Mouse (Mus musculus) CH12.LX (cell line): ENCODE results near the gene Ces2f. TPM values are rescaled to one million over a fixed set of nuclear protein-coding genes. Genes with fewer than 3 reads are reported as not detected.
"Not testable (repeated sequence)": the region's sequence is repeated elsewhere in the genome, so short reads cannot be mapped to it uniquely, and the experiment has no call there.

Experiments used
- DNase-seq: peaks from one replicate; pipeline ENCODE4 v3.0.0-alpha.2; 2013; ENCODE audit errors: extremely low read depth
- H3K27ac ChIP-seq: 2 replicates; pipeline ENCODE4 v1.5.1; 2012; ENCODE audit warnings: low read depth, mild to moderate bottlenecking, control low read depth, moderate library complexity; ENCODE audit not compliant: insufficient read depth
- H3K27me3 ChIP-seq: replicated peaks from 2 replicates; pipeline ENCODE3; 2012; ENCODE audit warnings: inconsistent platforms
- H3K36me3 ChIP-seq, 2 experiments: replicated peaks in 1 of 2; 2 replicates each; pipeline versions ENCODE3 to v1.6.1; 2012; ENCODE audit warnings: inconsistent platforms in 1 of 2, low read length in 1 of 2, mild to moderate bottlenecking in 1 of 2, mixed read lengths in 1 of 2, moderate library complexity in 1 of 2; ENCODE audit not compliant: control insufficient read depth in 1 of 2, insufficient read depth in 1 of 2
- H3K4me1 ChIP-seq, 2 experiments: 2 replicates each; pipeline ENCODE4 v1.6.1; 2012; ENCODE audit warnings: inconsistent platforms in 1 of 2, moderate library complexity in 1 of 2; ENCODE audit not compliant: insufficient read depth in 2 of 2, control insufficient read depth in 1 of 2
- H3K4me2 ChIP-seq: 2 replicates; pipeline ENCODE4 v1.6.1; 2012; ENCODE audit warnings: low read depth, mild to moderate bottlenecking, control low read depth; ENCODE audit not compliant: poor library complexity, insufficient read depth, severe bottlenecking
- H3K4me3 ChIP-seq, 3 experiments: fragments of 150-350 bp in 1 of 3; sonication (generic) in 1 of 3; replicated peaks in 1 of 3; 2 replicates each; pipeline versions ENCODE3 to v1.5.1; 2011 to 2012; ENCODE audit warnings: low read depth in 2 of 3, low read length in 2 of 3, mild to moderate bottlenecking in 2 of 3, moderate library complexity in 2 of 3, control low read depth in 1 of 3, improper control_type of control experiment in 1 of 3, inconsistent platforms in 1 of 3, mixed read lengths in 1 of 3; ENCODE audit not compliant: poor library complexity in 1 of 3
- H3K79me2 ChIP-seq: replicated peaks from 2 replicates; pipeline ENCODE4 v1.6.1; 2012; ENCODE audit warnings: mild to moderate bottlenecking, moderate library complexity; ENCODE audit not compliant: control insufficient read depth, poor library complexity, insufficient read depth, severe bottlenecking; ENCODE audit errors: extremely low read depth
- H3K9ac ChIP-seq: 2 replicates; pipeline ENCODE4 v1.6.1; 2012; ENCODE audit warnings: low read depth, mild to moderate bottlenecking, control low read depth, moderate library complexity; ENCODE audit not compliant: insufficient read depth
- H3K9me3 ChIP-seq: replicated peaks from 2 replicates; pipeline ENCODE3; 2012; ENCODE audit warnings: low read length, inconsistent platforms, mixed read lengths
- CHD1 ChIP-seq: IDR thresholded peaks from 2 replicates; pipeline ENCODE4 v1.6.1; 2012; ENCODE audit warnings: low read depth, low read length, improper control_type of control experiment, inconsistent platforms
- E2F4 ChIP-seq: IDR thresholded peaks from 2 replicates; pipeline ENCODE4 v1.6.1; 2011; ENCODE audit warnings: low read depth, low read length, improper control_type of control experiment; ENCODE audit not compliant: insufficient replicate concordance
- ELF1 ChIP-seq: IDR thresholded peaks from 2 replicates; pipeline ENCODE4 v1.6.1; 2014; ENCODE audit warnings: low read depth, mild to moderate bottlenecking, inconsistent platforms, low read length, improper control_type of control experiment
- KAT2A ChIP-seq: IDR thresholded peaks from 2 replicates; pipeline ENCODE4 v1.6.1; 2012; ENCODE audit warnings: low read length, improper control_type of control experiment, inconsistent platforms; ENCODE audit not compliant: insufficient replicate concordance
- SMC3 ChIP-seq: IDR thresholded peaks from 2 replicates; pipeline ENCODE4 v1.6.1; 2011; ENCODE audit warnings: low read depth, low read length, improper control_type of control experiment
- dilution Hi-C: fragments of 300-500 bp; cut with MboI; formaldehyde crosslinking; loops from 2 replicates; pipeline ENCODE4 v1.14.3; 2020; ENCODE audit warnings: low sequenced_read_pairs; ENCODE audit not compliant: extremely low pct_unique_long_range_greater_than_20kb, extremely low pct_ligation_motif_present
- in situ Hi-C: fragments of 300-500 bp; cut with MboI; formaldehyde crosslinking; loops from 3 replicates; pipeline ENCODE4 v1.14.3; 2019; ENCODE audit warnings: low sequenced_read_pairs, low pct_ligation_motif_present, low pct_unique_long_range_greater_than_20kb, mixed read lengths
- polyA plus RNA-seq: library from polyadenylated mRNA; unstranded; fragments of >175 nt; gene quantifications from 2 replicates; pipeline ENCODE4 v1.2.1, GENCODE M21; 2012; ENCODE audit warnings: low read depth; ENCODE audit not compliant: insufficient read length
- total RNA-seq, 2 experiments: library from RNA; depleted of rRNA; stranded (reverse); fragments of 300-350 nt in 1 of 2; fragments of >200 nt in 1 of 2; gene quantifications; 2 replicates each; pipeline ENCODE4 v1.2.3; 2012 to 2014

Ces2f gene
- total and polyA plus RNA-seq, 3 experiments = 0.04 TPM; not detected in 2

- in situ Hi-C loops = loop anchor here (25.0 kb wide), 1 partner anchor 145 kb away; no protein-coding TSS in a partner anchor
These were observed 40.0 kb upstream of the Ces2f start for GRCm38 (mm10) chr8:104907111-104907510.

DNA sequence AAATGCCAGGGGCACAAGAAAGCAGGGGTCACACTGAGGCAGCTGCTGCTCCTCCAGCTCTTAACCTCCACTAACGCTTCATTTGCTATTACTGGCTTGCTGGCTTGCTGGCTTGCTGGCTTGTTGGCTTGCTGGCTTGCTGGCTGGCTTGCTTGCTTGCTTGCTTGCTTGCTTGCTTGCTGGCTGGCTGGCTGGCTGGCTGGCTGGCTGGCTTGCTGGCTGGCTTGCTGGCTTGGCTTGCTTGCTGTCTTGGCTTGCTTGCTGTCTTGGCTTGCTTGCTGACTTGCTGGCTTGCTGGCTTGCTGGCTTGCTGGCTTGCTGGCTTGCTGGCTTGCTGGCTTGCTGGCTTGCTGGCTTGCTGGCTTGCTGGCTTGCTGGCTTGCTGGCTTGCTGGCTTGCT lies 38.1 kb upstream of the Ces2f start:
- H3K9ac ChIP-seq, H3K4me1 ChIP-seq, H3K27ac ChIP-seq, H3K79me2 ChIP-seq, H3K9me3 ChIP-seq, dilution Hi-C loops, H3K4me3 ChIP-seq, H3K27me3 ChIP-seq, H3K36me3 ChIP-seq, H3K4me2 ChIP-seq, DNase-seq: not testable (repeated sequence)
- in situ Hi-C loops = loop anchor here (25.0 kb wide), 1 partner anchor 147 kb away; no protein-coding TSS in a partner anchor

More at GRCm38 (mm10) chr8:104907111-104907510, 40.0 kb upstream of the Ces2f start:
- no peak for DNase-seq
- Histone ChIP-seq H3K79me2 (no peaks in the 10 kb centered on the region), H3K9ac (no peak overlapping the region), H3K4me3 (no peak overlapping the region), H3K4me2 (no peak overlapping the region), H3K4me1 (peaks cover 0 to 5% of the 10 kb centered on the region in 2 experiments; a peak in 1 of 4 replicates), H3K36me3 (no peaks in the 10 kb centered on the region), H3K9me3 (no peaks in the 10 kb centered on the region), H3K27ac (no peak overlapping the region), H3K27me3 (no peaks in the 10 kb centered on the region)
- dilution Hi-C loops = no loop called here
- TF ChIP-seq E2F4 (no peak), ELF1 (no peak)

DNA sequence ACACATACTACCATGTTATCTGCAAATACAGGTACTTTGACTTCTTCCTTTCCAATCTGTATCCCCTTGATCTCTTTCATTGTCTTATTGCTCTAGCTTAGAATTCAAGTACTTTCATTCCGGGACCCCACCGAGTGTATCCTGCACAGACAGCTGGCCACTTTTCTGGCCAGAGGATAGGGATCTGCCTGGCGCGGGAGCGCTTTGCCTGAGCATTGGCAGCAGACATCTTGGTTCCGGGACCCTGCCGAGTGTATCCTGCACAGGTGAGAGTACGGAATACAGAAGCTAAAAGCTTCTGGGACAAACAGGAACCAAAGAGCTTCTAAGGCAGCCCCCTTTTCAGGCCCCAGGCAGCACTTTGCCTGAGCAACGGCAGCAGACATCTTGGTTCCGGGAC lies 37.5 kb upstream of the Ces2f start:
- H3K27me3 ChIP-seq, H3K79me2 ChIP-seq, H3K4me1 ChIP-seq, dilution Hi-C loops, H3K4me2 ChIP-seq, H3K27ac ChIP-seq, H3K9ac ChIP-seq, H3K9me3 ChIP-seq, H3K4me3 ChIP-seq, DNase-seq, H3K36me3 ChIP-seq: not testable (repeated sequence)
- in situ Hi-C loops = loop anchor here (25.0 kb wide), 1 partner anchor 147 kb away; no protein-coding TSS in a partner anchor

DNA sequence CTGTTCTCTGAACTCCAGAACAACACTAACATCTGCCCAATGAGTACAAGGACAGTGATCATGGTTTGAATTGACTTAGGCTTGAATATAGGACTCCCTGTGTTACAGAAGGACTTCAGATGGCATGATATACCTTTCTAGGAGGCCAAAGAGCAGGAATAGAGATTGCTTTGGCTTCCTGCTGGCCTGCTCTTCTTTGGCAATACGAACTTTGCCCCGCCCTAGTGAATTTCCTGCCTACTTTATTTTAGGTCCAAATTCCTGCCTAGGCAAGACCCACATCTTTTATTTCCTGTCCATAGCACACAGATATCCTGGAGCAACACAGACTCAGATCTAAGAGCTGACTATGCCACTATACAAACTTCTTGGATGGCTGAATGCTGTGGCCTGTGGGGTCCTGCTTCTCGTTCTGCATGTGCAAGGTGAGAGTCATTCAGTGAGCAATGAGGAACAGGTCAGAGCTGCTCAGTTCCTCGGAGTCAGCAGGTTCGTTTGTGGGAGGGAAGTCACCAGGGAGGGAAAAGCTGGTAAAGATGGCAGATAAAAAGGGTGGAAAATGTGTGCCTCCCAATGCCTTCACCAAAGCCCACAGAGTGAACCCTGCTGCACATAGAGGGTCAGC lies 21.1 kb upstream of the Ces2f start, which contains the start of gene Ces2e:
TSS of gene Ces2e (plus strand) at position 289 of the 625 bp plus-strand sequence.
- Histone ChIP-seq H3K27me3 (no peaks in the 10 kb centered on the region), H3K4me2 (no peak within 1 kb of the TSS), H3K4me1 (peaks cover 0 to 5% of the 10 kb centered on the region in 2 experiments; a peak in 1 of 4 replicates), H3K79me2 (no peaks in the 10 kb centered on the region), H3K9me3 (no peaks in the 10 kb centered on the region), H3K9ac (no peak within 1 kb of the TSS), H3K36me3 (no peaks in the 10 kb centered on the region), H3K27ac (no peak within 1 kb of the TSS), H3K4me3 (no peak within 1 kb of the TSS)
- dilution Hi-C loops = no loop called here
- TF ChIP-seq SMC3 (no peak), CHD1 (no peak), KAT2A (no peak)
- no peak for DNase-seq
- in situ Hi-C loops = loop anchor here (10.0 kb wide), 1 partner anchor 91 kb away; the partner anchor contains the start of gene Ces2b
